Mouse (Mus musculus) liver, postnatal 0 days (tissue): Measurements from ENCODE around the gene Ptchd3.

Experiments used
- CTCF ChIP-seq: sonication (generic); IDR thresholded peaks from 2 replicates; pipeline ENCODE4 v1.5.1; 2016; ENCODE audit warnings: antibody characterized with exemption, low read depth
- EP300 ChIP-seq: IDR thresholded peaks from 2 replicates; pipeline ENCODE4 v1.6.1; 2016; ENCODE audit warnings: antibody characterized with exemption, low read depth, mild to moderate bottlenecking

DNA sequence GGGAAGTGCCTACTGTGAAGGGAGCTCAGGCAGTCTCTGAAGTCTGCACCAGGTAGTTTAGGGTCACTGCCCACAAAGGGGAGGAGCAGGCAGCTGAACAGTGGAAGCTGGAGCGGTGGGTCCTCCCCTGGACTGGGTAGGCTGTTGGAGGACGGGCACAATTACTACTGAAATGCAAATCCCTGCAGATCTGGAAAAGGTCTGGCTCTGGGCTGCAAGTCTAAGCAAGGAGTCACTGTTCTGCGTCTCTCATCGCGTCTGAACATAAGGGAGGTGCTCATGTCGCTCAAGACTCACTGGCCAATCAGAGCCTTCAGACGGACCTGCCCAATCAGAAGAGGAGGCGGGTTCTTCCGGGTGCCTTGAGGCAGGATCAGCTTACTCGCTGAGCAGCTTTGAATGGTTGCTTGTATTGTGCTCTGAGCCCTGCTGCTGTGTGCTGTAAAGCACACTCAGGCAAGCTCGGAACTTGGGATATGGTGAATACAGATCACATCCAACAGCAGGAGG is 17.8 kb downstream of the Ptchd3 start:
- TF ChIP-seq EP300 (no peak), CTCF (no peak)
